Mouse (Mus musculus): ENCODE measurements around the gene Lrp3.
"Not testable (repeated sequence)": the region's sequence is repeated elsewhere in the genome, so short reads cannot be mapped to it uniquely, and the experiment has no call there.

The Lrp3 gene

DNA sequence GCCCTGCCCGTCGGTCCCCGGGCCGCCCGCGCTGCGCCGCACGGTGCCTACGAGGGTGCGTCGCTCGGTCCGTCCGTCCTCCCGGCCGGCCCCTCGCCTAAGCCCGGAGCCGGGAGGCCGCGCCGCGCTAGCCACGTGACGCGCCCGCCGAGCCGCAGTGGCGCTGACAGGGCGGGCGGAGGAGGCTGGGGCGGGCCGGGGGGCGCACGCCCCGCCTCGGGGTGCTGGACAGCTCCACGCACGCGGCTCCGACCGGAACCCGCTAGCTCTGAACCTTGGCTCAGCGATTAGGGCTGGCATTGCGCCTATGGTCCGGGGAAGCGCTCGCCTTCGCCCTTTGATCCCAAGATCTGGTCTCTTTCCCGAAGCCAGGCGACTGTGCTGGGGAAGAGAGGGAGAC, at the start of gene Lrp3:
Gene Lrp3 (minus strand): TSS at position 274 of the 400 bp plus-strand sequence.
- ATAC-seq (ENCODE audit: insufficient number of reproducible peaks, low FRiP score, low TSS enrichment), result peak; percentile 84

DNA sequence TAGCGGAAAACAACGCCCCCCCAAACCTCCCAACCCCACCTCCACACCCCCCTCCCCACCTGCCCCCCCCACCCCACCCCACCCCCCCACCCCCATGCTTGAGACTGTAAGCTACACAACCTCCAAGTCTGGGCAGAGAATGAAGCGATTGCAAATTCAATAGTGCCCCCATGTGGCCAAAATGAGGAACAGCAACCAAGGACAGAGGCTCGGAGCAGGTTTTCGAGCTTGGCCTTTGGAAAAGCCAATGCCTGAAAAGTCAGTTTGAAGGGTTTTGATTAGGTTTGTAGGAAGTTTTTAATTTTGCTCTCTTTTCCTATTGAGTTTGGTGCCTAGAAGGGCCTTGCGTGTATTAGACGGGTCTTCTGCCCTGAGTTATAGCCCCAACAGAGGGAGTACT, 49.4 kb upstream of the Lrp3 start:
- no peak for ATAC-seq (ENCODE audit: insufficient number of reproducible peaks, low FRiP score, low TSS enrichment)

DNA sequence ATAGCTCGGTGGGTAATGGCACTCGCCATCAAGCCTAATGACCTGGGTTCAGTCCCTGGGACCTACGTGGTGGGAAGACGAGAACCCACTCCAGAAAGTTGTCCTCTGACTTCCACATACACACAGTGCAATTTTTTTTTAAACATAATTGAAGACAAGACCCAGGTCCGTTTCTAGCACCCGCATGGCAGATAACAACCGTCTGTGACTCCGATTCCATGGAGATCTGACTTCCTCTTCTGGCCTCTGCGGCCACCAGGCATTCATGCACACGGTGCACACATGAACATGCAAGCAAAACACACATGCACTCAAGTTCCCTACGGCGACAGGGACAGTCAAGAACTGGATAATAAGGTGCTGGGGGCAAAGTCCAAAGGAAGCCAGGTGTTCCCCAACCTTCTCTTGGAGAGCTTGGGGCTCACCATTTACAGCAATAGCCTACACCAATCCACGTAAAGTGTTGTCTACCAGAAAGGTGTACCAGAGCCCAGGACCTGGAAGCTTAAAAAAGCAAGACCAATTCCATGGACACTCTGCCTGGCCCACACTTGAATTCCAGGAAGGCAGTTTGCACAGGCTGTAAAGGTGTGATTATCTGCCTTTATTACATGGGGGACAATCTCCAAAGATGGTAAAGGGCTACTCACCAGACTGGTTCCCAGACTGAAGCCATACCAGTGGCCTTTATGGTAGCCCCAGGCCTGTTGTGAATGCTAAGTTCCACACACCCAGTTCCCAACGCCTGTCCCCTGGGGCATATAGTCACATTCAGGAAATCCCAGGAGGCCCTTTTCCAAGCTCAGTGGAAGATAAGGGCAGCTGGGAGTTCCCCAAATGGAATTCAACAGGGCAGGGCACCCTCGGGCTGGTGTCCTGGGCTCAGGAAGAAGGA, 48.5 kb upstream of the Lrp3 start:
- ATAC-seq (ENCODE audit: insufficient number of reproducible peaks, low FRiP score, low TSS enrichment), result no peak

DNA sequence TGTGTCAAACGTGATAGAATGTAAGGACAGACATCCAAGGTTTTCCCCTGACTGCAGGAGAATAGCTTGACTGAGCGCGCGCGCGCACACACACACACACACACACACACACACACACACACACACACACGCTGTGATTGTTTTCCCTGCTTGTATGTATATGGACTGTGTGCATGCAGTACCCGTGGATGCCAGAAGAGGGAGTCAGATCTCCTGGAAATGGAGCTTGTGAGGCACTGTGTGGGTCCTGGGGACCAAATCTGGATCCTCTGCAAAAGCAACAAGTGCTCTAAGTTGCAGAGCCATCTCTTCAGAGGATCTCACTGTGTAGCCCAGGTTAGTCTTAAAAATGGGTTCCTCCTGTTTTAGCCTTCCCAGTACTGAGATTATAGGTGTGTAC, 44.1 kb upstream of the Lrp3 start:
- ATAC-seq (ENCODE audit: insufficient number of reproducible peaks, low FRiP score, low TSS enrichment), result no peak

DNA sequence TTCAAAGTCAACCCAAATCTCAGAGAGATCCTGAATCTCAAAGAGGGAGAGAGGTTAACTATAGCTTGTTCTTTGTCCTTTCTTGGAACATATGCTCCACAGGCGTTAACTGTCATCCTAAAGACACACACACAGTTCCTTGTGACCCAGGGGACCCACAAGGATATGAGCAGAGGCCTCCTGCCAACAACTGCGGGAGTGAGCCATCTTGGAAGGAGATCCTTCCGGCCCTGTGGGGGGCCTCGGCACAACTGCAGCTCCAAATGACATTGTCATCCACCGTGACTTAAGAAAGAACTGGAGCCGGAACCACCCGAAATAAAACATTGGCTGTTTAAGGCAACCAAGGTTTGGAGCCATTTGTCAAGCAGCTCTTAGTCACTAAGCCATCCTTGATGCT, 43.0 kb upstream of the Lrp3 start:
- ATAC-seq (ENCODE audit: insufficient number of reproducible peaks, low FRiP score, low TSS enrichment), result no peak

DNA sequence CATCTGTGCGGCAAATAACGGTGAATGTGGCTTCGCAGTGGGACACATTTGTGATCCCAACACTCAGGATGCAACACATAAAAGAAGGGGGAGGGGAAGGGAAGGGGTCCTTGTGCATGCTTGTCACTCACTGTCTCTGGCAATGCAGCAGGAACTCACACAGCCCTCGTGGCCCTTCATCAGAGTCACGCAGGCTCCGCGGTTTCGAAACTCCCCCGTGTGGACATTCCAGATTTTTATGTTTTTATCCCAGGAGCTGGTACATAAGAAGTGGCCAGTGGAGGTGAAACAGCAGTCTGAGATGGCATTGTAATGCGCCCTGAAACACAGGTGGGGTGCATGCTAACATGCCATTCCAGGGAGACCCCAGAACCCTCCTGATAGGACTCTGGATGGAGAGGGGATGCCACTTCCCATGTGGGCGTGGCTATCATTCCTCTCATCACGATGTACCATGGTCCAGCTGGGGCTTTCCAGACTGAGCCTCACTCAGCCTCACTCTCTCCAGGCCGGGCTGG, 36.8 kb upstream of the Lrp3 start:
- ATAC-seq (ENCODE audit: insufficient number of reproducible peaks, low FRiP score, low TSS enrichment), result peak; percentile 66; the same call in 1 of the 2 replicates

DNA sequence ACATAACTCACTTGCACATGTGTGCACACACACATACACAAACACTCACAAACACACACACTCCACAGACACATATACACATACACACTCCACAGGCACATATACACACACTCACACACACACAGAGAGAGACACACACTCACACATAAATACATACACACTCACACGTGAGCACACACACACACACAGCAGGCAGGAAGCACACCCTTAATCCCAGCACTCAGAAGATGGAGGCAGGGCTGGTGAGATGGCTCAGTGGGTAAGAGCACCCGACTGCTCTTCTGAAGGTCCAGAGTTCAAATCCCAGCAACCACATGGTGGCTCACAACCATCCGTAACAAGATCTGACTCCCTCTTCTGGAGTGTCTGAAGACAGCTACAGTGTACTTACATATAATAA, 22.6 kb upstream of the Lrp3 start:
- not testable (repeated sequence) for ATAC-seq (ENCODE audit: insufficient number of reproducible peaks, low FRiP score, low TSS enrichment)

DNA sequence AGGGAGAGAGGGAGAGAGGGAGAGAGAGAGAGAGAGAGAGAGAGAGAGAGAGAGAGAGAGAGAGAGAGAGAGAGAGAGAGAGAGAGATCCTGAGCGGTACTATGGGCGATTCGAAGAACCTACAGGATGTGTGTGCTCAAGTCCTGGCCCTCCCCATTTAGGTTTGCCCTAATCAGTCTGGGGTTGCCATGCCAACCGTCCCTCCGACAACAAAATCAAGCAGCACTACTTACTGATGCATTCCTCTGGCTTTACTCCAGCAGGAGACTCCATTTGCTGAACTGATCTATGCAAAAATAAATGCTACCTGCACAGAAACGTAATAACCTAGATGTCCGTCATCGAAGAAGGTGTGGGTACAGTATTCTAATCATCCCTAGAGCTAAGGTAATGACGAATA, 20.0 kb upstream of the Lrp3 start:
- peak; percentile 69 for ATAC-seq (ENCODE audit: insufficient number of reproducible peaks, low FRiP score, low TSS enrichment)

DNA sequence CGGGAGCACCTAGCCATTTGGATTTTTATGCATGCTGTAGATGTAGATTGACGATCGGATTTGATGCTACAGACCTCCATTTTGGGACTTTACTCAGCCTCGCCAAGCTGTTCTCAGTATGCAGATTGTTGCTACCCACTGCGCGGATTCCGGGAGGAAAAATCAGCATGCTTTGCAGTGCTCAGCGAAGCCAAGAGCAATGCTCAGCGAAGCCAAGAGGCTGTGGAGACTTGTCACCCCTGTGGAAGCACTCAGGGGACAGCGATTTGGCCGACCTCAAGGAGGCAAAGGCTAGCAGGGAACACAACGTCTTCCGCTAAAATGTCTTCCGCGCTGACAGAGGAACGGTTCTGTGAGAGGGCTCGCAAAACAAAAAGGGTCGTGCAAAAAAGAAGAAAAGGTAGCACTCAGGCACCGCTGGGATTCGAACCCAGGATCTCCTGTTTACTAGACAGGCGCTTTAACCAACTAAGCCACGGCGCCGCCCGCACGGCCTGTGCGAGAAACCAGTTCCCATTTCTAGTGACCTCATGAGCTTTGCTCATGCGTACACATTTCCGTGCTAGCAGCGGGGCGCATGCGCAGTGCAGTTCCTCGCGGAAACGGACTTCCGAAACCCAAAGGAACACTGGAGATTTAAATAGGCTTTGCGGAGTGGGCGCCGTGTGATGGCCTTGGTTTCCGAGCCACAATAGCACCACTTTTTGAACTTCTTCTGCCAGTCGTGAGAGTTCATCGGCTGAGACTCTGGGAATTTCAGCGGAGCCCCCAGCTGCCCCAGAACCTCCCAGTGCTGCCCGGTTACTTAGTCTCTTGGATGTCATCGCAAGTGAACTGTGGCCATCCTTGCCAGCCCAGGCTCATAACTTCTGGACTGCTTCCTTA, 19.3 kb upstream of the Lrp3 start:
- peak; percentile 83 for ATAC-seq (ENCODE audit: insufficient number of reproducible peaks, low FRiP score, low TSS enrichment)

DNA sequence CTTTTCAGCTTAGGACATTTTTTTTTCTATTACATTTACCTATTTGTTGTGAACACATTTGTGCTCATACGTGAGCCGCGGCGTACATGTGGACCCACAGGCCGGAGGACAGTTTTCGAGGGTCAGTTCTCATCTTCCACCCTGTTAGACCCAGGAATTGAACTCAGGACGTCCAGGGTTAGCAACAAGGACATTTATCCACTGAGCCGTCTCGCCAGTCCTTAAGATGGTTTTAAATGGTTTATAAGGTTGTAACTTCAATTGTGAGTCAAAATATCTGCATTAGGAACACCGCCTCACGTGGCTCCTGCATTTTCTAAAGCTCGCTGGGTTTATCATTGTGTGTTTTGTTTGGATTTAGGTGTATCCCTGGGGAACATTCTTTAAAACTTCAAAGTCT, 18.6 kb upstream of the Lrp3 start:
- no peak for ATAC-seq (ENCODE audit: insufficient number of reproducible peaks, low FRiP score, low TSS enrichment)

DNA sequence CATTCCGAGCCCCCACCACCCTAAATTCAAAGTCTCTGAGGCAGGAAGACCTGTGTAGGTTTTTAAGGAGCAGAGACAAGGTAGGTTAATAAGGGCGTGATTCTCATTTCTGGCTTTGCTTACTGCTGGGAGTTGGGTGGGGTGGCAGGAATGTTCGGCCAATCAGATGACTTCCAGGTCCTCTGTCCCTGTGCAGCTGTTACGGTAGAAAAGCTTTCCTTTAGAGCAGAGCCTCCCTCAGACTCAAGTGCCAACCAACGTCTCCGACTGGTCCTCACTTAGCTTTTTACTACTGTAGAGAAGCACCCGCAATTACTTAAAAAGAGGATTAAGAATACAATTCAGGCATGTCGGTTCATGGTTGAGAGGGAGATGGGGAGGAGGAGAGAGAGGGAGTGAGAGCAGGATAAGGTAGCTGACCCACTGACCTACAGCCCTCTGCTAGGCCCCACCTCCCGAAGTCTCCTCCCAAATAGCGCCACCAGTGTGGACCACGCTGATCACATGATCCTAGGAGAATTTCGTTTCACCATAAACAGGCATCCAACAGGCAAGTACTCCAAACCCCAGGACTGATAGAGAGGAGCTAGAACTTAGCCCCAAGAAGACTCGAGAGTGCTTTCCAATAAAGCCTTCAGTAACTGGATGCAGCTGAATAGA, 17.6 kb upstream of the Lrp3 start:
- ATAC-seq (ENCODE audit: insufficient number of reproducible peaks, low FRiP score, low TSS enrichment), result no peak

DNA sequence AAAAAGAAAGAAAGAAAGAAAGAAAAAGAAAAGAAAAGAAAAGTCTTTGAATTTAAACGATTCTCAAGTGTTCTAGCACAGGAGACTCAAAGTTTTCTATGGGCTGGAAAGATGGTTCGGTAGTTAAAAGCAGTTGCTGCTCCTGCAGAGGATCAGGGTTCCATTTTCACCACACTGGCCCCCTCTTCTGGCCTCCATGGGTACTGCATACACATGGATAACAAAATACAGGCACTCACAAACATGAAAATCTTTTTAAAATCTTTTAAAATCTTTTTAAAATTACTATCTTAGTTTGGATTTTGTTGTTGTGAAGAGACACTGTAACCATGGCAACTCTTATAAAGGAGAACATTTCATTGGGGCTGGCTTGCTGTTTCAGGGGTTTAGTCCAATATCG, 15.0 kb upstream of the Lrp3 start:
- ATAC-seq (ENCODE audit: insufficient number of reproducible peaks, low FRiP score, low TSS enrichment), result no peak

DNA sequence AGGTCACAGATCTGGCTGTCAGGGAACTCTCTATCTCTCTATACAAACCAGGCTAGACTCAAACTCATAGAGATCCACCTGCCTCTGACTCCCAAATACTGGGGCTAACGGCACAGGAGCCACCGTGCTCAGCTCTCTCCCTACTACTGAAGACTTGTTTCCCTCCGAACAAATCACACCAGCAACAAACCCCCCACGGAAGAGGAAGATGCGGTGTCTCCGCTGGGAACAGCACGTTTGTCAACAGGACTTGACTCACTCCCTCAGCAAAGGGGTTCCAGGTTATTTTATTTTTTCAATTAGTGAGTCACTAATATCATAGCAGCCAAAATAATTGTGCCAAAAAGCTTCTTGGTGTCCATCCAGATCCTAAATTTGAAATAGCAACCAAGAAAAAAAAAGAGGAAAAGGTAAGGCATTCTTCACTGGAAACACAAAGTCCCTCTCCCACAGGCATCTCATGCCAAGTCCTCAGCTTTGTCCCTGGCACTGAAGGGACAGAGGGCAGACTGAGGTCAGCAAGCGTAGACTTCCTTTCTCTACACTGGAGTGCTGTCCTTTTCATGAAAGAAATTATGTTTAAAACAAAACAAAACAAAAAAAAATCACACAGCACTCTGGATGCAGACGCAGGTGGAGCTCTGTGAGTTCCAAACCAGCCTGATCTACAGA, 5.5 kb upstream of the Lrp3 start:
- no peak for ATAC-seq (ENCODE audit: insufficient number of reproducible peaks, low FRiP score, low TSS enrichment)

DNA sequence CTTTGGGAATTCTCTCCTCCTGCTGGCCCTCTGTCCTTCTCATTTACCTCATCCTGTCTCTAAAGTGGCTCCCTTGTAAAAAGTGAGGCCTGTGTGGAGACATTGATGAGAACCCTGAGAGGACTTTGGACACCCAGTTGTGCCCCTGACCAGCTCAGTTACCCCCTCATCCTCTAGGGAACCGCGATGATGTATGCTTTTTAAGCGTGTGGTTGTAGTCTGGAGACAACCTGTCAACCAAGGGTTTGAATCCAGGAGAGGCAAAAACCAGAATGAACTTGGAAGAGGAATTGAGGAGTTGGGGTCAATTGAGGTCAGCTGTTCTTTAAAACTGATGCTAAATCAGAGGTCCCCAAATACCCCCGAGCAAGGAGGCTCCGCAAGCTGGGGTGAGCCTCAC, 433 bp upstream of the Lrp3 start:
- no peak for ATAC-seq (ENCODE audit: insufficient number of reproducible peaks, low FRiP score, low TSS enrichment)

DNA sequence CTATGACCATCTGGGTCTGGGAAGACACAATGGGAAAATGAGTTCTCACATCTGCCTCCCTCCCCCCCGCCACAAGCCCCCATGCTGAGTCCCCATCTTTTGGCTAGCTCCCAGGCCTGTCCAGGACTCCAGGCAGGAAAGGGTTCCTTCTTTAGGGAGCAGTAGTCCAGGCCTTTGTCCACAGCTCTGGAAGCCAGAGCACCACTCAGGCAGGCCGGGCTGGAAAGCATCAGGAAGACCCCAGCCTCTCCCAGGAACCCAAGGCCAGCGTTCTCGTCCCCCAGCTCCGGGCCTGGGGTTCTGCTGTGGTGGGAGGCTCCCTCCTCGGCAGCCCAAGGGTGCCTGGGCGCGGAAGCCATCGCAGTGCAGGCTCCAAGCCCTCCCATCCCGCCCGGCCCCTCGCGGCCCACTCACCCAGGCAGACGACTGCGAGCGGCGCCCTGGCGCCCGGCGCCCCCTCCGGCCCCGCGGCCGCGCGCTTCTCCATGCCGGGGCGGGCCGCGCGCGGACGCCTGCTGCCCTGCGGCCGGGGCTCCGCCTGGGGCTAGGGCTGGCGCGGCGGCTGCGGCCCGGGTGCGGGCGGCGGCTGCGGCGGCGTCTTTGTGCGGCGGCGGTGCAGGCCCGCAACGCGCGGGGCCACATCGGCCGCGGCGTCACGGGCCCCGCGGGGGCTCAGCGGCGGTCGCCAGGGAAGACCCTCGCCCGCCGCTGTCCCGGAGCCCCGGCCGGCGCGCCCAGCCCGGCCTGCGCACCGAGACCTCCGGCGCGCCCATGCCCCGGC, 666 bp downstream of the Lrp3 start:
- peak; percentile 37 for ATAC-seq (ENCODE audit: insufficient number of reproducible peaks, low FRiP score, low TSS enrichment)

DNA sequence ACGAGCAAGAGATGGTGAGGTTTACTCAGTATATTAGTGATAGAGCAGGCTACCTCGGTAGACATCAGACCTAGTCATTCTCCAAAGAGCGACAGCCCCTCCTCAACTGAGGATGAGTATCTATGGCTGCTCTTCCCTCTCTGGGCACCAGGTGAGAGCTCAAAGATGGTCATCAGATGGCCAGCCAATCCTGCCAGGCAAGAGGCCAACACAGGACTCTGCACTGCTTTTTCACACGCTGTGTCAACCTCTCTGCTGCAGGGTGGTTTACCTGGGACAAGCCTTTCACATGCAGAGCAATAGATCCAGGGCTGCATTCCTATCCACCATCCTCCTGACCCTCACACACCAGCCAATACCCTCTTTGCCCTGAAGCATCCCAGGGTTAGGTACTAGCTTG, 3.5 kb downstream of the Lrp3 start:
- no peak for ATAC-seq (ENCODE audit: insufficient number of reproducible peaks, low FRiP score, low TSS enrichment)

DNA sequence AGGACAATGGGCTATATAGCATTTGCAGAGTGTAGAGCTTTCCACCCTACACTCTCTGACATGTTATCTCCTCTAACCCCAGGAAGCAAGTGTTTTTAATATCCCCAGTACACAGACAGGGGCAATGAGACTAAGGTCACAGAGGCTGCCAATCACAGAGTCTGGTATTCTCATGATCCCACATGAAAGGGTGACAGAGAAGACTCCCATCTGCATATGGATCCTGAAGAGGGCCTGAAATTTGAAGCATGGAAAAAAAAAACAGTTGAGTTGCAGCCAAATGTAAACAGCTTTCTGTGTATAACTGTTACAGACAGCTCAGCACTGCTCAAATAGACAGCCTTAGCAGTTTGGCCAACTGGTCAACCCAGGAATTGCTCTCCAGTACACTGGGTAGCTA, 15.5 kb downstream of the Lrp3 start:
- ATAC-seq (ENCODE audit: insufficient number of reproducible peaks, low FRiP score, low TSS enrichment), result no peak

DNA sequence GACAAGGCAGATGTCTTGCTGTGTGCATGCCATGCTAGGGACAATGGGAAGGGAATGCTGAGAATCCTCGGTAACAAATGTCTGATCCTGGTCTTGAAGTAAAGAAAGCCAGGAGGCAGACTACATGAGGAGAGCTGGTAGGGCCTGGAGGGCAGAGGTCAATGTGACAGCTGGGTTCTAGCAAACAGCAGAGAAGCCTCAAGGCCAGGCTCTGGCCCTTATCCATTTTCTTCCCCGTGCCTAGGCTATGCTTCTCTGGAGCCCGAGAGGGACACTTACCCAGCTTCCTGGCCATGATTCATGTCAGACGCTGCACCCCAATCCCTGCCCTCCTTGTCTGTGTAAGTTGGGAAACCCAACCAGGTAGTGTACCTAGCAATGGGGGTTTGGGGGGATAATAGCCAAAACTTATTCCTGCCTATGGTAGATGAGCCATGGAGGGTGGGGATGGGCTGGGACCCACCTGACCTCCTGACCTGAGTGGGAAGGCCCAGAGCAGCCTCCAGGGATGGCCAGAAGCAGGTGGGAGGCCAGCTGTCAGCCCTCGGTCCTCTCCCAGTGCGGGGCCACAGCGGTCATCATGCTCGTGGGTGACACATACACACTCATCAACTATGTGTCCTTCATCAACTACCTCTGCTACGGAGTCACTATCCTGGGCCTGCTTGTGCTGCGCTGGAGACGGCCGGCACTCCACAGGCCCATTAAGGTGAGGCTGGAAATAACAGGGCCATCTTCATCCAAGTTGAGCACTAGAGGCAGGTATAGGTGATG, 16.1 kb downstream of the Lrp3 start:
- no peak for ATAC-seq (ENCODE audit: insufficient number of reproducible peaks, low FRiP score, low TSS enrichment)

DNA sequence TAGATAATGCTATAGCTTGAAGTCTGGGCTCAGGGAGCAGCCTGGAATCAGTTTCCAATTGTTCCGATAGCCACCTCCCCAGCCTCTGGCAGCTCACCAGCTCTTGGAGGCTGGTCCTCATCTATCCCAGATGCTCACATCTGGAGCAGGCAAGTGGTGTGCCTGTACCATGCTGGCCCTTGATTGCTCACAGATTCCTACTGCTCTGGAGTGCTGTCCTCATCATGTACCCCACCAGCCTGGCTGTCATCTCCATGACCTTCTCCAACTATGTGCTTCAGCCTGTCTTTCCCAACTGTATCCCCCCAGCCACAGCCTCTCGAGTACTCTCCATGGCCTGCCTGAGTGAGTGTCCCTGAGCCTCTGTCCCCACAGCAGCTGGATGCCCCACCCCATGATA, 18.3 kb downstream of the Lrp3 start:
- ATAC-seq (ENCODE audit: insufficient number of reproducible peaks, low FRiP score, low TSS enrichment), result no peak
